ENCODE assay signal across 9 mouse cellular contexts in genomic region chr8:48098081-48098639, GRCm38 (mm10). TPM values are rescaled to one million over a fixed set of nuclear protein-coding genes. Genes with fewer than 3 reads are reported as not detected.
DNase-seq lines count a peak whose midpoint lies in the region; ATAC-seq and TF ChIP-seq lines count a peak whose summit lies in the region.
"Had no signal": no experiment of that assay in that cellular context is flagged by ENCODE, and none has a peak within 500 bp of the region (broad histone marks: within the 10 kb centered on the region; RNA-seq: fewer than 3 reads in every experiment).

No protein-coding gene starts in this region.

- 62% methylated on average over 13 of the region's 13 CpGs for WGBS in embryonic facial prominence, embryonic 15.5 days
- 73% methylated on average over 13 of the region's 13 CpGs for WGBS in limb, embryonic 14.5 days

- H3K4me2 ChIP-seq in embryonic facial prominence, embryonic 15.5 days (replicated peaks) = peak overlapping the region; percentile 59
- H3K4me2 ChIP-seq in limb, embryonic 14.5 days (replicated peaks; ENCODE audit: low read depth, low read length, severe bottlenecking) = peak overlapping the region; percentile 56

- H3K36me3 ChIP-seq in embryonic facial prominence, embryonic 15.5 days = no peaks in the 10 kb centered on the region
- no peaks in the 10 kb centered on the region for H3K36me3 ChIP-seq in limb, embryonic 14.5 days (ENCODE audit: control insufficient read depth, insufficient read depth, low read length)

- no peak overlapping the region for H3K27ac ChIP-seq in embryonic facial prominence, embryonic 15.5 days (replicated peaks)
- H3K27ac ChIP-seq in limb, embryonic 14.5 days (replicated peaks; ENCODE audit: low read depth, low read length) = no peak overlapping the region
- H3K27ac ChIP-seq: liver, embryonic 14.5 days had no signal

- H3K4me1 ChIP-seq in embryonic facial prominence, embryonic 15.5 days = peaks cover 4% of the 10 kb centered on the region
- peaks cover 9% of the 10 kb centered on the region for H3K4me1 ChIP-seq in limb, embryonic 14.5 days (ENCODE audit: control insufficient read depth, insufficient read depth, low read length)

- no peak for TF ChIP-seq POLR2A in limb, embryonic 14.5 days (IDR thresholded peaks at IDR 0.05; ENCODE audit: borderline replicate concordance, extremely low read depth, insufficient read depth, insufficient read length)

- intact Hi-C loops in heart, postnatal 25 days (cut with DNase I) = no loop called here

- peak; percentile 55 for DNase-seq in heart, adult 11 months
- no peak for DNase-seq in heart, postnatal 25 days (ENCODE audit: low spot score)
- peak; percentile 45 for DNase-seq in ES-CJ7 (ENCODE audit: low read depth, low spot score)
- no peak for DNase-seq in limb, embryonic 14.5 days (ENCODE audit: low spot score)
- no peak for DNase-seq in ovary, adult 18-20 months (ENCODE audit: low spot score)
- no peak for DNase-seq in spleen, postnatal 10 days (ENCODE audit: low spot score in 2 of 2)
- DNase-seq in layer of hippocampus, adult 9-11 months = no peak

- H3K9ac ChIP-seq in embryonic facial prominence, embryonic 15.5 days = no peak overlapping the region
- no peak overlapping the region; the same call in 1 of the 2 replicates for H3K9ac ChIP-seq in limb, embryonic 14.5 days (ENCODE audit: low read depth, low read length, severe bottlenecking)
- H3K9ac ChIP-seq: liver, embryonic 14.5 days had no signal

- no peaks in the 10 kb centered on the region for H3K27me3 ChIP-seq in embryonic facial prominence, embryonic 15.5 days
- H3K27me3 ChIP-seq in limb, embryonic 14.5 days (ENCODE audit: control insufficient read depth, insufficient read depth, low read length) = no peaks in the 10 kb centered on the region

- no peaks in the 10 kb centered on the region for H3K9me3 ChIP-seq in embryonic facial prominence, embryonic 15.5 days (replicated peaks)
- no peaks in the 10 kb centered on the region for H3K9me3 ChIP-seq in limb, embryonic 14.5 days (ENCODE audit: control insufficient read depth, low read length)

- peak overlapping the region; percentile 32 for H3K4me3 ChIP-seq in embryonic facial prominence, embryonic 15.5 days (replicated peaks)
- H3K4me3 ChIP-seq in limb, embryonic 14.5 days (replicated peaks; ENCODE audit: low read length) = no peak overlapping the region

- no peak for ATAC-seq in embryonic facial prominence, embryonic 15.5 days (ENCODE audit: insufficient number of reproducible peaks, low FRiP score, low TSS enrichment, low read depth)
- no peak for ATAC-seq in limb, embryonic 14.5 days (ENCODE audit: low FRiP score, low read depth)

RNA-seq across cellular contexts. Expression of gene Dctd, which starts 0.7 kb away (rescaled TPM):
- total RNA-seq in heart, postnatal 25 days (2021) = 1 to 10 TPM; 1.7 to 1.8 TPM
- 24.3 and 24.9 TPM in 2 replicates for polyA plus RNA-seq in embryonic facial prominence, embryonic 15.5 days (2015; fragmentation: Nextera tagmentation; extraction: Ambion mirVana)
- polyA plus RNA-seq in limb, embryonic 14.5 days (2012; rRNA removed) = 67.7 and 70.5 TPM in 2 replicates
- polyA plus RNA-seq in limb, embryonic 14.5 days (2014; fragmentation: Nextera tagmentation; extraction: Ambion mirVana) = 34.5 and 36.0 TPM in 2 replicates

Comparison
In these comparisons a context has a peak if more than half of its experiments do, and no peak if none do; other contexts are left out.
1. DNase-seq: peak in heart, adult 11 months (single experiment) and ES-CJ7 (single experiment); none in heart, postnatal 25 days (single experiment), limb, embryonic 14.5 days (single experiment), ovary, adult 18-20 months (single experiment), spleen, postnatal 10 days (0 of 2) and layer of hippocampus, adult 9-11 months (single experiment).